Mouse (Mus musculus) kidney, embryonic 14.5 days (tissue): ENCODE results near the gene Gsdma2. TPM values are rescaled to one million over a fixed set of nuclear protein-coding genes. Genes with fewer than 3 reads are reported as not detected.
"Not testable (repeated sequence)": the region's sequence is repeated elsewhere in the genome, so short reads cannot be mapped to it uniquely, and the experiment has no call there.

Experiments
- ATAC-seq: fragments of 200-750 bp; cut with Nextera tagmentation; 2 replicates; pipeline ENCODE4 v1.8.0; 2017; ENCODE audit warnings: moderate number of reproducible peaks, mild to moderate bottlenecking, moderate TSS enrichment, moderate library complexity; ENCODE audit not compliant: low FRiP score, low TSS enrichment
- H3K27ac ChIP-seq: fragments of 300-500 bp; sonication (generic); 2 replicates; pipeline ENCODE4 v1.5.1; 2014; ENCODE audit warnings: low read depth, mild to moderate bottlenecking, low read length, moderate library complexity, mixed read lengths
- H3K27me3 ChIP-seq: fragments of 300-500 bp; sonication (generic); 2 replicates; pipeline ENCODE4 v1.6.1; 2014; ENCODE audit warnings: mild to moderate bottlenecking, low read length; ENCODE audit not compliant: control insufficient read depth, insufficient read depth
- H3K36me3 ChIP-seq: fragments of 300-500 bp; sonication (generic); 2 replicates; pipeline ENCODE4 v1.6.1; 2014; ENCODE audit warnings: low read length, mixed read lengths; ENCODE audit not compliant: control insufficient read depth, insufficient read depth
- H3K4me1 ChIP-seq: fragments of 300-500 bp; sonication (generic); 2 replicates; pipeline ENCODE4 v1.6.1; 2014; ENCODE audit warnings: low read length, mixed read lengths; ENCODE audit not compliant: control insufficient read depth, insufficient read depth
- H3K4me2 ChIP-seq: fragments of 300-500 bp; sonication (generic); replicated peaks from 2 replicates; pipeline ENCODE4 v1.6.1; 2014; ENCODE audit warnings: low read depth, mild to moderate bottlenecking, low read length
- H3K4me3 ChIP-seq: fragments of 300-500 bp; sonication (generic); 2 replicates; pipeline ENCODE4 v1.5.1; 2014; ENCODE audit warnings: mild to moderate bottlenecking, low read length
- H3K9ac ChIP-seq: fragments of 300-500 bp; sonication (generic); 2 replicates; pipeline ENCODE4 v1.6.1; 2014; ENCODE audit warnings: low read depth, mild to moderate bottlenecking, low read length, moderate library complexity
- H3K9me3 ChIP-seq: fragments of 300-500 bp; sonication (generic); 2 replicates; pipeline ENCODE4 v1.6.1; 2016; ENCODE audit warnings: low read length; ENCODE audit not compliant: control insufficient read depth
- WGBS: fragments of 180-500 bp; shearing (Covaris S2); extraction: QIAGEN DNeasy Blood & Tissue Kit; methylation state at CpG from one replicate; pipeline ENCODE4 v1.1.7; 2014; 5-methylcytosine and 5-hydroxymethylcytosine counted together
- polyA plus RNA-seq: library from polyadenylated mRNA; unstranded; fragments of >200 nt; fragmentation: Nextera tagmentation; extraction: Ambion mirVana; gene quantifications from 2 replicates; pipeline ENCODE4 v1.2.1, GENCODE M21; 2014

Gene Gsdma2
- polyA plus RNA-seq, 1 experiment from 2014 or later: not detected

DNA sequence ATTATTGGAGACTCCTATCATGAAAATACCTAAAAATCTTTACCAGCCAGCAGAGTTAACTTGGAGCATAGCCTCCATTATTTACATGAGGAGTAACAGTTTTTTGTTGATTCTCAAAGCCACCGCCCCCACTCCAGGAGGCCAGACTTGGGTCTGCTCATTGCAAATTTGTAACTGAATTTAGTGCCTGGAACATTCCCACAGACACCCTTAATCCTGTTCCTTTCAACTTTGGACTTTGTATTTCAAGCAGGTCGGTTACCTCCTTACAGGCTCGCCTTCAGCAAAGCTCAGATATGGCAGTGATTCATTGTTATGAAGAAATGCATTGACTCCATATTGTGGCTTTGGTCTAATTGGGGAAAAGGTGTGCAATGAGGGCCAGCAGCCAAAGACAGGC lies 1.8 kb upstream of the Gsdma2 start:
- Histone ChIP-seq H3K4me1 (no peaks in the 10 kb centered on the region), H3K4me2 (no peak overlapping the region), H3K9ac (no peak overlapping the region), H3K27me3 (no peaks in the 10 kb centered on the region), H3K9me3 (no peaks in the 10 kb centered on the region), H3K27ac (no peak overlapping the region), H3K36me3 (no peaks in the 10 kb centered on the region), H3K4me3 (no peak overlapping the region)
- WGBS: 80% methylated on average over 3 of the region's 3 CpGs
- no peak for ATAC-seq

DNA sequence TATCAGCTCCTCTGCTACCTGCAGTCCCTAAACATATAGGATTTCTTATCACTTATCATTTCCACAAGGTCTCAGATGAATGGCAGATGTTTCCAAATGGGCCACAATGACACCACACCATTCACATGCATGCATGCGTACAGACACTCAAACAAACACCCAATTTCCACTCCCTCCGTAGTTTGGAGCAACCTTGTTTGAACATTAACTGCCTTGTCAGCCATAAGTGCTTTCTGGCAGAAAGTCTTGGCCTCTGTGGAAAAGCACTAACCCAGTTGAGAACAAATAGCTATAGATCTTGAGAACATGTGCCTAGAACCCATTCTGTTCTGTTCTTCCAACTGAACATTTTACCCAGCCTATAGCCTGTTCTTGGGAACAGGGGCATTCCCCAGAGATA lies 613 bp upstream of the Gsdma2 start:
- H3K4me1 ChIP-seq: no peaks in the 10 kb centered on the region
- 75% methylated on average over 2 of the region's 2 CpGs for WGBS
- H3K4me3 ChIP-seq: no peak overlapping the region
- H3K9me3 ChIP-seq: no peaks in the 10 kb centered on the region
- no peaks in the 10 kb centered on the region for H3K27me3 ChIP-seq
- no peak overlapping the region for H3K27ac ChIP-seq
- H3K36me3 ChIP-seq: no peaks in the 10 kb centered on the region
- no peak overlapping the region for H3K4me2 ChIP-seq
- ATAC-seq: no peak
- H3K9ac ChIP-seq: no peak overlapping the region

GRCm38 (mm10) chr11:98655076-98655475 lies 8.5 kb downstream of the Gsdma2 start:
- not testable (repeated sequence) for H3K4me2 ChIP-seq, H3K27ac ChIP-seq, H3K9me3 ChIP-seq, H3K4me3 ChIP-seq, H3K27me3 ChIP-seq, H3K36me3 ChIP-seq, H3K9ac ChIP-seq, H3K4me1 ChIP-seq
- 0 out of 2 replicates have a peak, but pooled peaks have one; percentile 49 for ATAC-seq
- WGBS: 18% methylated on average over 7 of the region's 7 CpGs

- 0 out of 2 replicates have a peak, but pooled peaks have one; percentile 62 for ATAC-seq
- Histone ChIP-seq H3K9me3 (no peaks in the 10 kb centered on the region), H3K27me3 (no peaks in the 10 kb centered on the region), H3K4me2 (0 out of 2 replicates have a peak overlapping the region, but pooled peaks have one; percentile 10), H3K4me3 (no peak overlapping the region), H3K9ac (no peak overlapping the region; the same call in 1 of the 2 replicates), H3K36me3 (no peaks in the 10 kb centered on the region), H3K4me1 (no peaks in the 10 kb centered on the region), H3K27ac (no peak overlapping the region)
- WGBS: 9% methylated on average over 6 of the region's 6 CpGs
Observed at GRCm38 (mm10) chr11:98660517-98660916, 14.0 kb downstream of the Gsdma2 start.

DNA sequence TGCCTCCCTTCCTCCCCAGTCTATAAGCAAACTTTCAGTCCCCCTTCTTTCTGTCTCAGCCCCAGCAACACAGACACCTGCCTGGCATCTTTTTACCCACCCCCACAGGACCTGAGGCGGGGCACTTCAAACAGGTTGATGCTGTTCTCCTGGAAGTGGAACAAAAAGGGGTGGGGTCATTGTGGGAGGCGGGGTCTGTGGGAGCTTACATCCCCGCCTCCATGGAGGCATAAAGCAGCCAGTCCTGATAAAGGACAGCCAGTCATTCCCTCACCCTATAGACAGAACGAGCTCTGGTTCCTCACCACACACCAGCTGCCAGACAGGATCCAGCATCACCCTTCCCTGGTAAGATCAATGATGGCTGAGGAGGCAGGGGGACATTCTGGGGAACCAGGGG lies 17.5 kb downstream of the Gsdma2 start, which contains the start of gene Gsdma:
Gsdma (plus strand) TSS at position 261 of the 400 bp plus-strand sequence.
- H3K9me3 ChIP-seq: no peaks in the 10 kb centered on the region
- H3K4me3 ChIP-seq: no peak within 1 kb of the TSS
- H3K36me3 ChIP-seq: no peaks in the 10 kb centered on the region
- ATAC-seq: no peak
- H3K27ac ChIP-seq: no peak within 1 kb of the TSS
- peaks cover 6% of the 10 kb centered on the region; the same call in 1 of the 2 replicates for H3K27me3 ChIP-seq
- H3K4me2 ChIP-seq: no peak within 1 kb of the TSS
- 27% methylated on average over 4 of the region's 4 CpGs for WGBS
- no peak within 1 kb of the TSS for H3K9ac ChIP-seq
- H3K4me1 ChIP-seq: no peaks in the 10 kb centered on the region

DNA sequence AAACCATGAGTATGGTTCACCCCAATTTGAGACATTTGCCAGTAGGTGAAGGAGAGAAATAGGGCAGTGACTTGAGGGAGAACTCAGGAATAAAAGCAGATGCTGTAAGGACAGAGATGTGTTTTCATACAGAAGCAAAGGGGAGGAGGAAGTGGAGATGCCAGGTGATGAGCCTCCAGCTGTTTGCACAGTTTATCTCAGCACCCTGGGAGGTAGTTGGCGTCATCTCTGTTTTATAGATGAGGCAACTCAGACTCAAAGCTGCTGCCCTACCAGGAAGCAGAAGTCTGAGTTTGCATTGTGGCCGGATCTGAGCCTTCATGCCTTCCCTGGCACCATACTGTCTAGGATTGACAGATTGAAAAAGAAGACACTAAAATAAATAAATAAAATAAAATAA lies 22.4 kb downstream of the Gsdma2 start:
- H3K9ac ChIP-seq: no peak overlapping the region
- WGBS: 71% methylated on average over 2 of the region's 2 CpGs
- H3K36me3 ChIP-seq: no peaks in the 10 kb centered on the region
- no peak overlapping the region for H3K4me3 ChIP-seq
- ATAC-seq: no peak
- H3K27me3 ChIP-seq: peaks cover 6% of the 10 kb centered on the region; the same call in 1 of the 2 replicates
- H3K27ac ChIP-seq: no peak overlapping the region
- H3K4me1 ChIP-seq: no peaks in the 10 kb centered on the region
- no peak overlapping the region for H3K4me2 ChIP-seq
- no peaks in the 10 kb centered on the region for H3K9me3 ChIP-seq

DNA sequence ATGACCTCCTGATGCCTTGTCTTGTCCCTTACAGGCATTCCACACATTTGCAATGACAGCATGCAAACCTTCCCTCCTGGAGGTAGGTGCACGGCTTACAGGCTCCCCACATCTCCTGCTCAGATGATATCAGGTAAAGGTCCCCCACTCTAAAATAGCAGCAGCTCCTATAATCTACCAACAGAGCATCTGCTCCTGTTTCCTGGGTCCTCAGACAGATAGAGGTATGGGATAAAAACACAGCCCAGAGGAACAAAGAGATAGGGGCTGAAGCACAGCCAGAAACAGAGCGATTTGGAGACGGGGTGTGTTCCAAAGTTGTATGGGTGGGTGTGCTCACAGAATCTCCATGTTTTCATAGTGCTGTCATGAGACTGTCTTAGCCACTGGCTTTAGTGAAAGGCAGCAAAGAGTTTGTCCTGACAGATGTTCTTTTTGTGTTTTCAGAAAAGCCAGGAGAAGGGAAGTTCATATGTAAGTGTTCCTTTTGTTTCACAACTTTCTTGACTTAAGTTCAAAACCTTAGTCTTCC lies 24.8 kb downstream of the Gsdma2 start:
- Histone ChIP-seq H3K9ac (no peak overlapping the region), H3K4me2 (no peak overlapping the region), H3K27ac (no peak overlapping the region), H3K4me3 (no peak overlapping the region), H3K27me3 (peaks cover 6% of the 10 kb centered on the region; the same call in 1 of the 2 replicates), H3K4me1 (no peaks in the 10 kb centered on the region), H3K9me3 (no peaks in the 10 kb centered on the region), H3K36me3 (no peaks in the 10 kb centered on the region)
- 72% methylated on average over 3 of the region's 3 CpGs for WGBS
- no peak for ATAC-seq

DNA sequence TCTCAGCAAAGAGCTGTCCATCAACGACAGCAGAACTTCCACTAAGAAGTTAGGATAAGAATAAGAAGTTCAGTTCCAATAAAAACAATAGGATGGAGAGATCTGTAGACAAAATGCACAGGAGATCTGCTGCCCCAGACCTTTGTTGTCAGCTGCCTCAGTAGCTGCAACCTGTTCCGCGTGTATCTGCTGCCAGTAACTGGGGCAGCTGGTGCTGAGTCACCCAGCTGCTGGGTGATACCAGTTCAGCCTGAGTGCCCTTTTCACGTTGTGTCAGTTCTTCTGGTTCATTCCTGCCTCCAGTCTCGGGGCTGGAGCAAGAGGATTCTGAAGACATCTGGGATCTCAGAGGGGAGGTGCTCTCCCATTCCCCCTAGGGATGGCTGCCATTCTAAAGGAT lies 25.3 kb downstream of the Gsdma2 start:
- H3K27me3 ChIP-seq: peaks cover 6% of the 10 kb centered on the region; the same call in 1 of the 2 replicates
- no peaks in the 10 kb centered on the region for H3K9me3 ChIP-seq
- H3K4me3 ChIP-seq: no peak overlapping the region
- no peak overlapping the region for H3K9ac ChIP-seq
- H3K27ac ChIP-seq: no peak overlapping the region
- no peak overlapping the region for H3K4me2 ChIP-seq
- H3K36me3 ChIP-seq: no peaks in the 10 kb centered on the region
- no peak for ATAC-seq
- no peaks in the 10 kb centered on the region for H3K4me1 ChIP-seq
- WGBS: 57% methylated on average over 5 of the region's 5 CpGs

DNA sequence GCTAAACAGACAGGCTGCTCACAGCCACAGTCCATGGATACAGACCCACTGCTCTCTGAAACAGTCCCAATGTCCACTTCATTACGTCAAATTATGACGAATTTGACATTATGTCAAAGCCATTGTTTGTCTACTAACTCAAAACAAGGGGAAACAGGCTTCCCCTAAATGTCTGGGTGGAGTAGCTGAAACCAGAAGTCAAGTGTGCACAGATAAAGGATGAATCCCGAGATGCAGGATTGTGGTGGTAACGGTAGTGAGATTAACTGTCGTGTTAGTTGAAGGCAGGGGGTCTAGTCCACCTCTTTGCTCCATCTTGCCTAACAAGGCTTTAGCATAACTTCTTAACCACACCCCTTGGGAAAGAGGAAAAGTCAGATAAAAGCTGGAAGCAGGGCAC lies 25.9 kb downstream of the Gsdma2 start:
- ATAC-seq: no peak
- Histone ChIP-seq H3K36me3 (no peaks in the 10 kb centered on the region), H3K4me3 (no peak overlapping the region), H3K27ac (no peak overlapping the region), H3K9ac (no peak overlapping the region), H3K4me1 (no peaks in the 10 kb centered on the region), H3K27me3 (0 out of 2 replicates have a peak, but pooled peaks cover 6% of the 10 kb centered on the region), H3K4me2 (no peak overlapping the region), H3K9me3 (no peaks in the 10 kb centered on the region)
- 87% methylated on average over 5 of the region's 5 CpGs for WGBS
